Mouse (Mus musculus): ENCODE measurements around the gene Gm813.

GRCm38 (mm10) chr16:58658668-58659067 is 41.9 kb upstream of the Gm813 start:
- TF ChIP-seq GATA1 (IDR thresholded peaks at IDR 0.05; ENCODE audit: borderline replicate concordance, low read length) (no peak), FLI1 (IDR thresholded peaks at IDR 0.05; ENCODE audit: low read length) (no peak)

All from megakaryocyte, embryonic 14.5 days (primary cell).